Mouse (Mus musculus): ENCODE results near the gene Lancl1. TPM values are rescaled to one million over a fixed set of nuclear protein-coding genes. Genes with fewer than 3 reads are reported as not detected.

Lancl1 gene
- polyA plus RNA-seq (2012; rRNA removed), result 156 and 196 TPM in 2 replicates
- 139 and 152 TPM in 2 replicates for polyA plus RNA-seq (2014; fragmentation: Nextera tagmentation; extraction: Ambion mirVana)

DNA sequence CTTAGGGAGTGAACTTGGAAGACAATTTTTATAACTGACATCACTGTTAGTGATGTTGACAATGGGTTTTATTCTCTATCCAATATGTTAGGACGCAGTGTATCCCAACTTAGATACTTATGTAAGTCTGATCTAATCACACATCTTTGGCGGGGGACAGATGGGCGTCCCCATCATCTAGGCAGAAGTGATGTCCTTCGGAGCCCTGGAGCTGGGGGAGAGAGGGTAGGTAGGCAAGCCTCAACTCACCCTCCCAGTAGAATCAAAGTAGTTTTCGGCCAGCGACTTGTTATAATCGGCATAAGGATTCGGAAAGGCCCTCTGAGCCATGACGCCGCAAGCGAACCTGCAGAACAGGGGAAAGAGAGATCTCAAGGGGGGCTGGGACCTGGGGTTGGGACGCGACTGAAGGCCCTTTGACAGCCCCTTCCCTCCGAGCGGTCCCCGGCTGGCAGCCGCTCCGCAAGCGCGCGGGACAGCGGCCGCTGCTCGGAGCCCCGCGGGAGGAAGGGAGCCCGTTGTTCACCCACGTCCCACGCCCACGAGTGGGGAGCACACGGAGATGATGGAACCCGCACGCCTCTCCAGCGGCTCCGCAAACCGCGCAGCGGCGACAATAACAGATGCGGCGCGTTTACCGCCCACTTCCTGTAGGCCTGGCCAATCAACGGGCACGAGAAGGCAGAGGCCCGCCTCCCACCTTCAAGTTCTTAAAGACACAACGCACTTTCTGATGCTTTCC, at the start of gene Lancl1:
Gene Lancl1, minus strand, starts transcription at position 627 of the 742 bp plus-strand sequence.
- peak; percentile 94 for DNase-seq (ENCODE audit: low spot score)

DNA sequence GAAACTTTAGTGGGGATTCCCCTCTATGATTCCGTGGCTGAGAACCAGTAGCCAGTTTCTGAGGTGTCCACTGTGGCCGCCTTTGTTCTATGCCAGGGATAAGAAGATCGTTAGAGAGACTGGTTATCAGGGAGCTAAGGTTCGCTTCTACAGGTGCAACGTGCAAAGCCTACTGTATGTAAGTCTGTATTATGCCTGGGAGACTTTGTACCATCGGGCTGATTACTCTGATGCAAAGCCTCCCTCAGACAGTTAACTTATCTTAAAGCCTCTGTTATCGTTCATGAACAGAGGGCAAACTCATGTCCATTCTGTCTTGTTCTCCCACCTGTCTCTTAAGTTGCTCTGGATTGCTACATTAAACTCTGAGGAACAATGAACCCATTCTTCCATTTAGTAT, 40.5 kb upstream of the Lancl1 start:
- Histone ChIP-seq H3K4me1 (ENCODE audit: control insufficient read depth, insufficient read depth, low read length) (no peaks in the 10 kb centered on the region), H3K36me3 (ENCODE audit: control insufficient read depth, insufficient read depth, low read length) (no peaks in the 10 kb centered on the region), H3K9ac (ENCODE audit: low read depth, low read length, severe bottlenecking) (no peak overlapping the region), H3K9me3 (ENCODE audit: control insufficient read depth, low read length) (no peaks in the 10 kb centered on the region), H3K27ac (replicated peaks; ENCODE audit: low read depth, low read length) (no peak overlapping the region), H3K4me3 (replicated peaks; ENCODE audit: low read length) (no peak overlapping the region), H3K27me3 (ENCODE audit: control insufficient read depth, insufficient read depth, low read length) (no peaks in the 10 kb centered on the region), H3K4me2 (replicated peaks; ENCODE audit: low read depth, low read length, severe bottlenecking) (no peak overlapping the region)
- no peak for DNase-seq (ENCODE audit: low spot score)
- no peak for ATAC-seq (ENCODE audit: low FRiP score, low read depth)
- no peak for TF ChIP-seq POLR2A (IDR thresholded peaks at IDR 0.05; ENCODE audit: borderline replicate concordance, extremely low read depth, insufficient read depth, insufficient read length)
- WGBS, result 89% methylated on average over 7 of the region's 7 CpGs

More for the DNA sequence above, at the start of gene Lancl1:
- peak within 1 kb of the TSS; percentile 95 for H3K4me3 ChIP-seq (replicated peaks; ENCODE audit: low read length)
- H3K27ac ChIP-seq (replicated peaks; ENCODE audit: low read depth, low read length), result no peak within 1 kb of the TSS
- peak; percentile 95 for ATAC-seq (ENCODE audit: low FRiP score, low read depth)
- H3K36me3 ChIP-seq (ENCODE audit: control insufficient read depth, insufficient read depth, low read length), result peaks cover 13% of the 10 kb centered on the region
- H3K4me1 ChIP-seq (ENCODE audit: control insufficient read depth, insufficient read depth, low read length), result peaks cover 6% of the 10 kb centered on the region
- H3K27me3 ChIP-seq (ENCODE audit: control insufficient read depth, insufficient read depth, low read length), result no peaks in the 10 kb centered on the region
- peak within 1 kb of the TSS; percentile 74 for H3K4me2 ChIP-seq (replicated peaks; ENCODE audit: low read depth, low read length, severe bottlenecking)
- peak; percentile 79; the same call in 1 of the 2 replicates for TF ChIP-seq POLR2A (IDR thresholded peaks at IDR 0.05; ENCODE audit: borderline replicate concordance, extremely low read depth, insufficient read depth, insufficient read length)
- no peaks in the 10 kb centered on the region for H3K9me3 ChIP-seq (ENCODE audit: control insufficient read depth, low read length)
- H3K9ac ChIP-seq (ENCODE audit: low read depth, low read length, severe bottlenecking), result peak within 1 kb of the TSS; percentile 78
- under 1% methylated on average over 38 of the region's 47 CpGs for WGBS

DNA sequence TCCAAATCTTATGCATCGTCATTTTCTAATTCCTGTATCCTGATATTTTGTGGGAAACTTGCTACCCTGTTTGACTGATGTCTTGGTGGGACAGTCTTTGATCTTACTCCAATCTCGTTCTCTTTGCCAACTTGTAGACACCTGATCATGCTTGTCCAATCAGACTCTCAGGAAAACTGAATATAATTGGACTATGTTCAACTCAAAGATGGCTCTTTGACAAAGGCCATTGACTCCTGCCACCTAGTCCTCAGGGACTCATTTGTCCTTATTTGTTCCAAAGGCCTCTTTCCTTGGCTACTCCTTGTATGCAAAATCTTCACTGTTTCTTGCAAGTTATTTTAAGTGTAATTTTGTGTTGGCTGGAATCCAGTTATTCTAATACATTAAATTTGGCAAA, 40.0 kb upstream of the Lancl1 start:
- no peak for TF ChIP-seq POLR2A (IDR thresholded peaks at IDR 0.05; ENCODE audit: borderline replicate concordance, extremely low read depth, insufficient read depth, insufficient read length)
- no peaks in the 10 kb centered on the region for H3K4me1 ChIP-seq (ENCODE audit: control insufficient read depth, insufficient read depth, low read length)
- 70% methylated on average over 2 of the region's 2 CpGs for WGBS
- DNase-seq (ENCODE audit: low spot score) (no peak), ATAC-seq (ENCODE audit: low FRiP score, low read depth) (no peak)
- no peak overlapping the region for H3K4me3 ChIP-seq (replicated peaks; ENCODE audit: low read length)
- no peak overlapping the region for H3K9ac ChIP-seq (ENCODE audit: low read depth, low read length, severe bottlenecking)
- H3K27me3 ChIP-seq (ENCODE audit: control insufficient read depth, insufficient read depth, low read length), result no peaks in the 10 kb centered on the region
- no peaks in the 10 kb centered on the region for H3K36me3 ChIP-seq (ENCODE audit: control insufficient read depth, insufficient read depth, low read length)
- no peaks in the 10 kb centered on the region for H3K9me3 ChIP-seq (ENCODE audit: control insufficient read depth, low read length)
- H3K27ac ChIP-seq (replicated peaks; ENCODE audit: low read depth, low read length), result no peak overlapping the region
- no peak overlapping the region for H3K4me2 ChIP-seq (replicated peaks; ENCODE audit: low read depth, low read length, severe bottlenecking)

DNA sequence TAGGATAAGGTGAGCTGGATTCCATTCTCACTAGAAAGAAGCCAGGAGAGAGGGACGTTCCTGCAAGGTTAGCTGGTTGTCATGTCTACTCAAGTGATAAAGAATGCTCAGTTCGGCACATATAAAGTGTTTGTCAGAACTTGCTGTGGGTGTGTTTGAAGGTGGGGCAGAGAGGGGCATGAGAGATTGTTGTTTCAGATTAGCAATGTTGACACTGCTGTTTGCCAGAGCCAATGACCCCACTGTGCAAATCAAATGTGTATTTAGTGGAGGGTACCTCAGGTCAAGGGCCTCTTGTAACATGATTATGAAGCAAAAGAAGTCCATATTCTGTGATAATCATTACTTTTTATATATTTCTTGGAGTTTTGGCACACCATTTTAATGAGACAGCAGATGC, 39.1 kb upstream of the Lancl1 start:
- Histone ChIP-seq H3K4me3 (replicated peaks; ENCODE audit: low read length) (no peak overlapping the region), H3K9ac (ENCODE audit: low read depth, low read length, severe bottlenecking) (no peak overlapping the region), H3K27ac (replicated peaks; ENCODE audit: low read depth, low read length) (no peak overlapping the region), H3K36me3 (ENCODE audit: control insufficient read depth, insufficient read depth, low read length) (no peaks in the 10 kb centered on the region), H3K27me3 (ENCODE audit: control insufficient read depth, insufficient read depth, low read length) (no peaks in the 10 kb centered on the region), H3K4me2 (replicated peaks; ENCODE audit: low read depth, low read length, severe bottlenecking) (no peak overlapping the region), H3K4me1 (ENCODE audit: control insufficient read depth, insufficient read depth, low read length) (no peaks in the 10 kb centered on the region), H3K9me3 (ENCODE audit: control insufficient read depth, low read length) (no peaks in the 10 kb centered on the region)
- 66% methylated on average over 2 of the region's 2 CpGs for WGBS
- DNase-seq (ENCODE audit: low spot score) (no peak), ATAC-seq (ENCODE audit: low FRiP score, low read depth) (no peak)
- TF ChIP-seq POLR2A (IDR thresholded peaks at IDR 0.05; ENCODE audit: borderline replicate concordance, extremely low read depth, insufficient read depth, insufficient read length), result no peak

DNA sequence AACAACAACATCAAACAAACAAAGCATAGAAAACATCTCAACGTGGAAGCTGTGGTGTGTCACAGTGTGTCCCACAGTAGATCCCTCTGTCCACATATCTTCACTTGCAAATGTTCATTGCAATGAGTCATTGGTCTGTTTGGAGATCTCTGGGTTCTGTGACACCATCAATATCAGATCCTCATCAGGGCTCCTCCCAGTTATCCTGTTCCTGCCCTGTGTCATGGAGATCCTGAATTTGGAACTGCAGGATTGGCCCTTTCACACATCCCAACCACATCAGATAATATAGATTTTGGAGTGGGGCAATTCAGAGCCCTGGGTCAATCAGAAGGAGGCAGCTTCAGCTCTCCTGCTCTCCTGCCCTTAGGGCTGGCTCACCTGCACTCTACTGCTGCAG, 28.9 kb upstream of the Lancl1 start:
- H3K27me3 ChIP-seq (ENCODE audit: control insufficient read depth, insufficient read depth, low read length), result no peaks in the 10 kb centered on the region
- H3K27ac ChIP-seq (replicated peaks; ENCODE audit: low read depth, low read length), result no peak overlapping the region
- DNase-seq (ENCODE audit: low spot score) (no peak), ATAC-seq (ENCODE audit: low FRiP score, low read depth) (no peak)
- 70% methylated on average over 1 of the region's 1 CpGs for WGBS
- TF ChIP-seq POLR2A (IDR thresholded peaks at IDR 0.05; ENCODE audit: borderline replicate concordance, extremely low read depth, insufficient read depth, insufficient read length), result no peak
- no peaks in the 10 kb centered on the region for H3K36me3 ChIP-seq (ENCODE audit: control insufficient read depth, insufficient read depth, low read length)
- no peak overlapping the region for H3K4me3 ChIP-seq (replicated peaks; ENCODE audit: low read length)
- H3K4me2 ChIP-seq (replicated peaks; ENCODE audit: low read depth, low read length, severe bottlenecking), result no peak overlapping the region
- no peaks in the 10 kb centered on the region for H3K9me3 ChIP-seq (ENCODE audit: control insufficient read depth, low read length)
- H3K9ac ChIP-seq (ENCODE audit: low read depth, low read length, severe bottlenecking), result no peak overlapping the region
- H3K4me1 ChIP-seq (ENCODE audit: control insufficient read depth, insufficient read depth, low read length), result no peaks in the 10 kb centered on the region

All from limb, embryonic 14.5 days (tissue).